ENCODE assay signal across 23 mouse cellular contexts in the genomic region with DNA sequence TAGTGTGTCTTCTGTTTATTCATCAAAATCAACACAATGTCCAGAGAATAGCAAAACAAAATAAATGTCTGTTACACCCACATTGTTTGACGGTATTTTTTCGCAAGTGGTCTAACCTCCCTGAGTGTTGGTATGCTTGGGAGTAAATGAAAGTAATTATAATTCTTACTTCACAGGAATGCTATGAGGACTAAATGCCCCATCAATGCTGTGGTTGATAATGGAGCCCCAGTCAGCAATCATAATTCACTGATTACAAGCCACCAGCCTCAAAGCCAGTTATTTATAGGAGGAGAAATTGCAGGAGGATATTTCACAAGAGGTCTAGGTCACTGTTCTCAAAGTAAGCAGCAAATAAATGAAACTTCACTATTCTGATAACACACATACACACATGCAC.
DNase-seq lines count a peak whose midpoint lies in the region; ATAC-seq and TF ChIP-seq lines count a peak whose summit lies in the region.
"Had no signal": no experiment of that assay in that cellular context is flagged by ENCODE, and none has a peak within 500 bp of the region (broad histone marks: within the 10 kb centered on the region; RNA-seq: fewer than 3 reads in every experiment).

No protein-coding gene starts in this region.

- no peaks in the 10 kb centered on the region for H3K27me3 ChIP-seq in heart, embryonic 12.5 days (replicated peaks)
- H3K27me3 ChIP-seq in heart, embryonic 16.5 days (ENCODE audit: control insufficient read depth, insufficient read depth, low read length), result no peaks in the 10 kb centered on the region
- H3K27me3 ChIP-seq in Patski, result no peaks in the 10 kb centered on the region
- H3K27me3 ChIP-seq: embryonic facial prominence, embryonic 15.5 days; hindbrain, embryonic 12.5 days had no signal

- no peak for ATAC-seq in heart, embryonic 12.5 days (ENCODE audit: insufficient number of reproducible peaks, low FRiP score)
- peak; percentile 81 for ATAC-seq in heart, embryonic 16.5 days (replicated peaks; ENCODE audit: extremely low read depth, insufficient read depth, low FRiP score)
- ATAC-seq in Patski, result peak; percentile 98
- ATAC-seq: forebrain, embryonic 14.5 days; hindbrain, embryonic 16.5 days; inflammation-experienced regulatory T-cells, adult 6 months; intestine, postnatal 0 days had no signal

- intact Hi-C loops in heart, postnatal 25 days (cut with DNase I), result no loop called here
- intact Hi-C loops in heart, postnatal 36 days (cut with DNase I), result no loop called here

- TF ChIP-seq CTCF in Patski (IDR thresholded peaks at IDR 0.05), result no peak

- peak overlapping the region; percentile 27 for H3K27ac ChIP-seq in heart, embryonic 12.5 days (ENCODE audit: poor library complexity, severe bottlenecking)
- peak overlapping the region; percentile 82 for H3K27ac ChIP-seq in heart, embryonic 16.5 days (ENCODE audit: low read length)
- H3K27ac ChIP-seq: embryonic facial prominence, embryonic 15.5 days; forebrain, embryonic 10.5 days; gastrocnemius, adult 2 months; hindbrain, embryonic 12.5 days had no signal

- peaks cover 5% of the 10 kb centered on the region for H3K4me1 ChIP-seq in heart, embryonic 12.5 days (replicated peaks)
- peaks cover 3% of the 10 kb centered on the region; the same call in 1 of the 2 replicates for H3K4me1 ChIP-seq in heart, embryonic 16.5 days (ENCODE audit: control insufficient read depth, insufficient read depth, low read length)
- H3K4me1 ChIP-seq: embryonic facial prominence, embryonic 15.5 days; forebrain, embryonic 10.5 days; hindbrain, embryonic 12.5 days had no signal

- in situ Hi-C loops in Patski (cut with MboI; ENCODE audit: low pct_unique_long_range_greater_than_20kb), result no loop called here

- no peaks in the 10 kb centered on the region for H3K36me3 ChIP-seq in heart, embryonic 12.5 days
- no peaks in the 10 kb centered on the region for H3K36me3 ChIP-seq in heart, embryonic 16.5 days (ENCODE audit: control insufficient read depth, insufficient read depth)
- H3K36me3 ChIP-seq: embryonic facial prominence, embryonic 15.5 days; forebrain, embryonic 10.5 days; hindbrain, embryonic 12.5 days had no signal

- H3K9me3 ChIP-seq in heart, embryonic 12.5 days (replicated peaks), result no peaks in the 10 kb centered on the region
- no peaks in the 10 kb centered on the region for H3K9me3 ChIP-seq in heart, embryonic 16.5 days (replicated peaks; ENCODE audit: control insufficient read depth, low read length)
- H3K9me3 ChIP-seq: embryonic facial prominence, embryonic 15.5 days; forebrain, embryonic 10.5 days; hindbrain, embryonic 12.5 days had no signal

- 47% methylated on average over 2 of the region's 2 CpGs for WGBS in heart, embryonic 12.5 days
- WGBS in heart, embryonic 16.5 days, result 39% methylated on average over 2 of the region's 2 CpGs

- H3K9ac ChIP-seq in heart, embryonic 12.5 days, result no peak overlapping the region
- H3K9ac ChIP-seq in heart, embryonic 16.5 days (ENCODE audit: low read length), result no peak overlapping the region
- H3K9ac ChIP-seq: embryonic facial prominence, embryonic 15.5 days; hindbrain, embryonic 12.5 days had no signal

- no peak overlapping the region for H3K4me3 ChIP-seq in heart, embryonic 12.5 days
- no peak overlapping the region for H3K4me3 ChIP-seq in heart, embryonic 16.5 days (ENCODE audit: low read length)
- H3K4me3 ChIP-seq: embryonic facial prominence, embryonic 15.5 days; erythroblast, embryonic 14.5 days; forebrain, embryonic 10.5 days; gastrocnemius, adult 2 months; hindbrain, embryonic 12.5 days had no signal

- CTCF ChIA-PET in Patski (lab: Charles Lee), result interaction anchor here (1.5 kb wide), 1 partner anchor 10 kb away, joined by 6 read pairs; no protein-coding TSS in a partner anchor

- no peak overlapping the region for H3K4me2 ChIP-seq in heart, embryonic 12.5 days
- H3K4me2 ChIP-seq in heart, embryonic 16.5 days (ENCODE audit: low read depth, low read length), result no peak overlapping the region
- H3K4me2 ChIP-seq: embryonic facial prominence, embryonic 15.5 days; heart, embryonic 11.5 days; hindbrain, embryonic 12.5 days had no signal

- no peak for DNase-seq in heart, postnatal 25 days (ENCODE audit: low spot score)
- no peak for DNase-seq in heart, postnatal 36 days
- peak; percentile 13 for DNase-seq in Muller cell, postnatal 12 days (ENCODE audit: inconsistent ontology term)
- DNase-seq in Patski (ENCODE audit: low read depth, low spot score), result peak; percentile 37
- DNase-seq: adrenal gland, postnatal 36 days; cerebellum, adult 11 months; cerebellum, adult 8-10 months; cerebellum, postnatal 14 days; embryo, embryonic 11 days; gastrocnemius, adult 2 months; gastrocnemius, postnatal 25 days; kidney, adult 8-10 months had no signal

- POLR2A ChIA-PET in Patski (lab: Charles Lee), result no interaction called here

Comparison
In these comparisons a context has a peak if more than half of its experiments do, and no peak if none do; other contexts are left out.
1. DNase-seq: peak in Muller cell, postnatal 12 days (single experiment) and Patski (single experiment); none in heart, postnatal 25 days (single experiment) and heart, postnatal 36 days (0 of 2).